Mouse (Mus musculus): Measurements from ENCODE around the gene Stx11. TPM values are rescaled to one million over a fixed set of nuclear protein-coding genes. Genes with fewer than 3 reads are reported as not detected.
A peak's percentile ranks its signal among the peaks of the same experiment; 100 is the strongest.

The Stx11 gene
- total and polyA plus RNA-seq, 3 experiments = 1.9 to 2.9 TPM; not detected in 1

DNA sequence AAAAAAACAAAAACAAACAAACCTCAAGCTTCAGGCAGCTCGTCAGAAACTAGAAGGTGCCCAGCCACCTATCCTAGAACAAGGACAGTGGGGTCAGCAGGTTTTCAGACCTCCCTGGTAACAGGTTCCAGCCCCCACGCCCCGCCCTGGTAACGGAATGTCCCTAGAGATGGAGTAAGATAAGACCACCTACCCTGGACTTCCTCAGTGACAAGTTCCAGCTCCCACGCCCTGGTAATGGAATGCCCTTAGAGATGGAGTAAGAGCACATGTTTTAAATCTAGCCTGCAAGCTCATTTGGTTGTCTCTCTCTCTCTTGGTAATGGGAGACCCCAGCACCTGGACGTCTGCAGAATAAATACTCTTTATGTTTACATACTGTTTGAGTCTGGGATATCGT is 48.3 kb downstream of the Stx11 start:
- Histone ChIP-seq H3K27ac (ENCODE audit: control insufficient read depth, low read depth, low read length) (no peak overlapping the region), H3K9me3 (replicated peaks; ENCODE audit: insufficient read depth, low read length) (no peaks in the 10 kb centered on the region)
- TF ChIP-seq ZMIZ1 (IDR thresholded peaks at IDR 0.05; ENCODE audit: low read depth, low read length) (no peak), POLR2AphosphoS5 (IDR thresholded peaks at IDR 0.05; ENCODE audit: borderline replicate concordance, low read depth, low read length) (no peak), SMC3 (IDR thresholded peaks at IDR 0.05; ENCODE audit: low read depth, low read length) (no peak), USF1 (IDR thresholded peaks at IDR 0.05; ENCODE audit: low read depth, low read length) (no peak)

DNA sequence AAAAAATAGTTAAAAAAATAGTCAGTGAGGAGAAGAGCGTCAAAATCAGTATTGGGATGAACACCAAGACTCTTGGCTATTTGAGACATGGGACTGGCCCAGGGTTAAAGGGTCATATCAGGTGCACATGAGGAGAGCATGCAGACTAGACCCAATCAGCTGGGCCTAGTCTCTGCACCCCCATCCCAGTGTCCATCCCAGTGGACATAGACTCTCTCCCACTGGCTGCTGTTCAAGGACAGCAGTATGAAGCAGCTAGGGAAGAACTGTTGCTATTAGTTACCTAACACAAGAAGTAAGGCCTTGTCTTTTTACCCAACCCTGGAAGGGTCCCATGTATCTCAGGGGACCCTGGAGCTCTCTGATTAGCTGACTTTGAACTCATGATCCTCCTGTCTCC is 49.9 kb downstream of the Stx11 start:
- Histone ChIP-seq H3K36me3 (ENCODE audit: control insufficient read depth in 1 of 2, insufficient read depth in 2 of 2, low read length in 2 of 2) (peaks cover 0 to 4% of the 10 kb centered on the region in 2 experiments; a peak in 2 of 4 replicates), H3K9me3 (replicated peaks; ENCODE audit: insufficient read depth, low read length) (no peaks in the 10 kb centered on the region), H3K4me1 (ENCODE audit: control insufficient read depth in 1 of 2, insufficient read depth in 2 of 2, low read length in 2 of 2) (peaks cover 0 to 6% of the 10 kb centered on the region in 2 experiments; a peak in 3 of 4 replicates), H3K79me2 (ENCODE audit: control insufficient read depth, insufficient read depth, low read length, poor library complexity) (no peaks in the 10 kb centered on the region; the same call in 1 of the 2 replicates), H3K27me3 (ENCODE audit: control insufficient read depth in 1 of 2, insufficient read depth in 2 of 2, low read length in 2 of 2) (no peaks in the 10 kb centered on the region), H3K27ac (ENCODE audit: control insufficient read depth, low read depth, low read length) (no peak overlapping the region), H3K4me3 (ENCODE audit: control insufficient read depth in 1 of 2, insufficient read depth in 1 of 2, low read depth in 2 of 2, low read length in 2 of 2) (no peak overlapping the region), H3K9ac (ENCODE audit: control insufficient read depth, low read depth, low read length, poor library complexity, severe bottlenecking) (no peak overlapping the region)
- DNase-seq (ENCODE audit: low read depth, low spot score) = no peak
- TF ChIP-seq POLR2AphosphoS2 (IDR thresholded peaks at IDR 0.05; ENCODE audit: low read length) (no peak), GATA1 (IDR thresholded peaks at IDR 0.05; ENCODE audit: low read depth, low read length) (no peak), ZNF384 (IDR thresholded peaks at IDR 0.05; ENCODE audit: low read depth, low read length) (no peak), HCFC1 (IDR thresholded peaks at IDR 0.05; ENCODE audit: low read depth, low read length) (no peak), MAX (IDR thresholded peaks at IDR 0.05; ENCODE audit: low read length) (no peak)

More for the DNA sequence above, 48.3 kb downstream of the Stx11 start:
- no peak overlapping the region for H3K4me3 ChIP-seq (ENCODE audit: control insufficient read depth in 1 of 2, insufficient read depth in 1 of 2, low read depth in 2 of 2, low read length in 2 of 2)
- H3K27me3 ChIP-seq (ENCODE audit: control insufficient read depth in 1 of 2, insufficient read depth in 2 of 2, low read length in 2 of 2) = no peaks in the 10 kb centered on the region
- no peak for DNase-seq (ENCODE audit: low read depth, low spot score)
- H3K36me3 ChIP-seq (ENCODE audit: control insufficient read depth in 1 of 2, insufficient read depth in 2 of 2, low read length in 2 of 2) = peaks cover 0 to 4% of the 10 kb centered on the region in 2 experiments; a peak in 2 of 4 replicates
- H3K4me1 ChIP-seq (ENCODE audit: control insufficient read depth in 1 of 2, insufficient read depth in 2 of 2, low read length in 2 of 2) = peaks cover 1 to 6% of the 10 kb centered on the region in 2 experiments; a peak in 3 of 4 replicates
- H3K79me2 ChIP-seq (ENCODE audit: control insufficient read depth, insufficient read depth, low read length, poor library complexity) = no peaks in the 10 kb centered on the region; the same call in 1 of the 2 replicates
- no peak overlapping the region for H3K9ac ChIP-seq (ENCODE audit: control insufficient read depth, low read depth, low read length, poor library complexity, severe bottlenecking)

DNA sequence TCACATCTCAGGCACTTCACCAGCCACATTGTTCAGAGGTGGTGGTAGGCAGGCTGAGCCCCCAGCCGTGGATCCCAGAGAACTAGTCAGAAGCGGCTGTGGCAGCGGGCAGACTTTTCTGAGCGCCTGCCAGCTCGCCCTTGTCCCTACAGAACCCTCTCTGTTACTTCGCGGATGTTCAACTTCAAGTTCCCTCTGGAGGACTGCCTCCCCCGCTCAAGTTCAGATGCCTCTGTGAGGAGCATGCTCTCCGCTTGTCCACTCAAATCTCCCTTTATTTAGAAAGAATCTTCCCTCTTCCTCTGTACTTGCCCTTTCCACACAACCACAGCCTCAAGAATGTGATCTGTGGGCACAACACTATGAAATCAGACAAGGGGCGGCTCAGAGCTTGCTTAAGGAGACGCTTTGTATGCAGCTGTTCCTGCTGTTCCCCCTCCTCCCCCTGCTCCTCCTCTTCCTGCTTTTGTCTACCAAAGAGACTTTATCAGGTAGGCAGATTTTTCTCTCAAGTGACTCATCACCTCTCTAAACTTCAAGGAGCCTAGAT is 52.0 kb downstream of the Stx11 start:
- Histone ChIP-seq H3K27ac (ENCODE audit: control insufficient read depth, low read depth, low read length) (peak overlapping the region; percentile 84), H3K9ac (ENCODE audit: control insufficient read depth, low read depth, low read length, poor library complexity, severe bottlenecking) (peak overlapping the region; percentile 65), H3K36me3 (ENCODE audit: control insufficient read depth in 1 of 2, insufficient read depth in 2 of 2, low read length in 2 of 2) (peaks cover 0 to 4% of the 10 kb centered on the region in 2 experiments; a peak in 2 of 4 replicates), H3K4me1 (ENCODE audit: control insufficient read depth in 1 of 2, insufficient read depth in 2 of 2, low read length in 2 of 2) (peaks cover 0 to 6% of the 10 kb centered on the region in 2 experiments; a peak in 3 of 4 replicates), H3K27me3 (ENCODE audit: control insufficient read depth in 1 of 2, insufficient read depth in 2 of 2, low read length in 2 of 2) (no peaks in the 10 kb centered on the region), H3K79me2 (ENCODE audit: control insufficient read depth, insufficient read depth, low read length, poor library complexity) (no peaks in the 10 kb centered on the region; the same call in 1 of the 2 replicates), H3K9me3 (replicated peaks; ENCODE audit: insufficient read depth, low read length) (no peaks in the 10 kb centered on the region), H3K4me3 (ENCODE audit: control insufficient read depth in 1 of 2, insufficient read depth in 1 of 2, low read depth in 2 of 2, low read length in 2 of 2) (peak overlapping the region; percentile 64 to 72)
- peak; percentile 91 for DNase-seq (ENCODE audit: low read depth, low spot score)
- TF ChIP-seq NRF1 (IDR thresholded peaks at IDR 0.05; ENCODE audit: insufficient read depth, low read depth, low read length, poor library complexity, severe bottlenecking) (no peak), POLR2A (IDR thresholded peaks at IDR 0.05; ENCODE audit: control insufficient read depth in 1 of 2, insufficient read depth in 1 of 2, low read depth in 1 of 2, low read length in 2 of 2, poor library complexity in 1 of 2) (peak in 1 of 2 experiments; percentile 74; a peak in 2 of 4 replicates), SIN3A (IDR thresholded peaks at IDR 0.05; ENCODE audit: low read length) (peak; percentile 80), USF1 (IDR thresholded peaks at IDR 0.05; ENCODE audit: low read depth, low read length) (no peak), RAD21 (IDR thresholded peaks at IDR 0.05; ENCODE audit: low read depth, low read length) (no peak), ZNF384 (IDR thresholded peaks at IDR 0.05; ENCODE audit: low read depth, low read length) (no peak), GABPA (IDR thresholded peaks at IDR 0.05; ENCODE audit: low read depth, low read length) (no peak), TBP (IDR thresholded peaks at IDR 0.05; ENCODE audit: low read depth, low read length) (0 out of 2 replicates have a peak, but pooled peaks have one; percentile 41), RCOR1 (IDR thresholded peaks at IDR 0.05; ENCODE audit: low read depth, low read length) (peak; percentile 57; the same call in 1 of the 2 replicates), GATA1 (IDR thresholded peaks at IDR 0.05; ENCODE audit: low read depth, low read length) (peak; percentile 65), MAZ (IDR thresholded peaks at IDR 0.05; ENCODE audit: low read depth, low read length) (peak; percentile 65; the same call in 1 of the 2 replicates), POLR2AphosphoS2 (IDR thresholded peaks at IDR 0.05; ENCODE audit: low read length) (no peak), HCFC1 (IDR thresholded peaks at IDR 0.05; ENCODE audit: low read depth, low read length) (peak; percentile 14; the same call in 1 of the 2 replicates), NELFE (IDR thresholded peaks at IDR 0.05; ENCODE audit: low read depth, low read length) (peak; percentile 52), MYC (IDR thresholded peaks at IDR 0.05; ENCODE audit: low read depth, low read length) (no peak), USF2 (IDR thresholded peaks at IDR 0.05; ENCODE audit: borderline replicate concordance in 1 of 2, insufficient read depth in 1 of 2, low read depth in 1 of 2, low read length in 2 of 2) (no peak), TCF12 (IDR thresholded peaks at IDR 0.05; ENCODE audit: low read depth, low read length) (no peak), MEF2A (IDR thresholded peaks at IDR 0.05; ENCODE audit: extremely low read depth, insufficient replicate concordance, low read depth, low read length, poor library complexity, severe bottlenecking) (no peak), ELF1 (IDR thresholded peaks at IDR 0.05; ENCODE audit: low read depth, low read length) (peak; percentile 72; the same call in 1 of the 2 replicates), ZMIZ1 (IDR thresholded peaks at IDR 0.05; ENCODE audit: low read depth, low read length) (0 out of 2 replicates have a peak, but pooled peaks have one; percentile 34)

Measured in MEL (cell line).